Comparison of ENCODE assay signal across 12 mouse cellular contexts in the genomic region with DNA sequence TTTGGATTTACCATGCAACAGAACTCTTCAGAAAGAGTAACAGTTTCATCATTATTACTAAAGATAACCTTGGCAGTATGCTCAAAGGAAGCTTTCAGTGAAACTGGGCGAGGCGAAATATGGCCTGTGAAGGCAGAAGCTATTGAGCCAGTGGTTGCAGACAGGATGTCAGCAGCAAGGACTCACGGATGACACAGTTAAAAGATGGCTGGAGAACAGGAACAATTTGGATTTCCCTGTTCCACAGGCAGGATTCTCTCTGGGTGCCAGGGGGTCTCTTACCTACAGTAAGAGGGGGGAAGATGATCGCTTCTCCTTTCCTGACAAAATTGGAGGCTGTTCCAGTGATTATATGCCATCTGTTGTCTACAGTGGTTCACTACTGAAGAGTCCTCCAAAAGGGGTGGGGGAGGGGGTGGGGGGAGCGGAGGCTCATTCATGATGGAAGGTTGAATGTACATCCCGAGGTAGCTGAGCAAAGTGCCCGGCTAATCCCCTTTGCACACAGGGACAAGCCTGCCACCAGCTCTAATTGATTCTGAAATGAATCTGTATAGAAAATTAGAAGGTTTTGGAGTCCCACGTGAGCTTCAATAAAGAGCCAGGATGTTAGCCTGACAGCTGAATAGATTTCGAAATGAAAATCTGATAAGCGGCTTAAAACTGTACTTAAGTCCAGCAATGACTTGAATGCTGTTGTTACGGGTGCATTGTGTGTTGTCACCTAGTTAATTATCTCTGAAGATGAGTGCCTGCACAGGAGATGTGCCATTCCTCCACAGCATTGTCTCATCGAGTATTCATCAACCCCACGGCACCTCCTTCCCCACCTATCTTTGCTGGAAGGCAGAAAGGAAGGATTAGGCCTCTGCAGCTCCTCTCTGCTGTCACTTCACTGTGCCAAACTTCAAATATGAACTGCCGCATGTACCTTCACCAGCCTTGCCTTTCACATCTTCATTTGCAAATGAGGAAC.
DNase-seq lines count a peak whose midpoint lies in the region; ATAC-seq and TF ChIP-seq lines count a peak whose summit lies in the region.
"Had no signal": no experiment of that assay in that cellular context is flagged by ENCODE, and none has a peak within 500 bp of the region (broad histone marks: within the 10 kb centered on the region; RNA-seq: fewer than 3 reads in every experiment).

No protein-coding gene starts in this region.

- H3K9ac ChIP-seq in forebrain, postnatal 0 days, result no peak overlapping the region
- no peak overlapping the region for H3K9ac ChIP-seq in midbrain, embryonic 16.5 days (ENCODE audit: low read depth, low read length)
- no peak overlapping the region for H3K9ac ChIP-seq in heart, adult 2 months (ENCODE audit: low read depth, low read length)
- H3K9ac ChIP-seq: embryonic facial prominence, embryonic 13.5 days; heart, embryonic 15.5 days; lung, embryonic 14.5 days had no signal

- 14% methylated on average over 14 of the region's 14 CpGs for WGBS in forebrain, postnatal 0 days
- WGBS in midbrain, embryonic 16.5 days, result 9% methylated on average over 14 of the region's 14 CpGs
- WGBS in heart, adult 2 months, result 67% methylated on average over 14 of the region's 14 CpGs

- H3K27me3 ChIP-seq in forebrain, postnatal 0 days (ENCODE audit: insufficient read depth, low read length), result no peaks in the 10 kb centered on the region
- peaks cover 6% of the 10 kb centered on the region; the same call in 1 of the 2 replicates for H3K27me3 ChIP-seq in midbrain, embryonic 16.5 days (ENCODE audit: control insufficient read depth, insufficient read depth, low read depth, low read length)
- no peaks in the 10 kb centered on the region for H3K27me3 ChIP-seq in heart, adult 2 months (ENCODE audit: control insufficient read depth, insufficient read depth, low read length)
- H3K27me3 ChIP-seq: embryonic facial prominence, embryonic 13.5 days; heart, embryonic 15.5 days had no signal

- no peak for TF ChIP-seq EP300 in heart, adult 2 months (IDR thresholded peaks at IDR 0.05; ENCODE audit: insufficient read depth, low read depth, low read length)

- TF ChIP-seq CTCF in forebrain, postnatal 0 days (IDR thresholded peaks at IDR 0.05; ENCODE audit: low read depth), result no peak
- TF ChIP-seq CTCF in heart, adult 2 months (IDR thresholded peaks at IDR 0.05), result no peak

- peak; percentile 7 to 17 for DNase-seq in layer of hippocampus, postnatal 10 days (ENCODE audit: low spot score in 2 of 2)
- no peak for DNase-seq in layer of hippocampus, postnatal 25 days (ENCODE audit: extremely low spot score in 1 of 2, low spot score in 1 of 2)
- peak; percentile 33 for DNase-seq in embryo, embryonic 10.5 days (ENCODE audit: low spot score)
- DNase-seq in forebrain, postnatal 0 days, result peak; percentile 51
- no peak for DNase-seq in heart, adult 2 months
- no peak for DNase-seq in adrenal gland, adult 2 months
- no peak for DNase-seq in lung, postnatal 10 days
- DNase-seq: kidney, adult 2 months had no signal

- peak; percentile 72 for ATAC-seq in forebrain, postnatal 0 days
- peak; percentile 92 for ATAC-seq in midbrain, embryonic 16.5 days

- intact Hi-C loops in heart, adult 2 months (cut with DNase I), result no loop called here

- H3K4me1 ChIP-seq in forebrain, postnatal 0 days (ENCODE audit: insufficient read depth), result no peaks in the 10 kb centered on the region
- H3K4me1 ChIP-seq in midbrain, embryonic 16.5 days (ENCODE audit: control insufficient read depth, insufficient read depth, low read length), result peaks cover 4% of the 10 kb centered on the region
- H3K4me1 ChIP-seq in heart, adult 2 months (ENCODE audit: control insufficient read depth, insufficient read depth, low read length), result no peaks in the 10 kb centered on the region
- H3K4me1 ChIP-seq: embryonic facial prominence, embryonic 13.5 days; heart, embryonic 15.5 days had no signal

- H3K4me3 ChIP-seq in forebrain, postnatal 0 days (ENCODE audit: low read depth, low read length), result no peak overlapping the region
- H3K4me3 ChIP-seq in midbrain, embryonic 16.5 days (ENCODE audit: low read depth, low read length), result no peak overlapping the region; the same call in 1 of the 2 replicates
- H3K4me3 ChIP-seq in heart, adult 2 months, result no peak overlapping the region
- H3K4me3 ChIP-seq: embryonic facial prominence, embryonic 13.5 days; heart, embryonic 15.5 days had no signal

- H3K36me3 ChIP-seq in forebrain, postnatal 0 days (ENCODE audit: insufficient read depth), result no peaks in the 10 kb centered on the region
- H3K36me3 ChIP-seq in midbrain, embryonic 16.5 days (ENCODE audit: control insufficient read depth, insufficient read depth, low read length), result no peaks in the 10 kb centered on the region
- no peaks in the 10 kb centered on the region for H3K36me3 ChIP-seq in heart, adult 2 months (ENCODE audit: control insufficient read depth, insufficient read depth, low read length)
- H3K36me3 ChIP-seq: embryonic facial prominence, embryonic 13.5 days; heart, embryonic 15.5 days had no signal

- H3K4me2 ChIP-seq in forebrain, postnatal 0 days (ENCODE audit: low read depth), result peak overlapping the region; percentile 16; the same call in 1 of the 2 replicates
- peak overlapping the region; percentile 36 for H3K4me2 ChIP-seq in midbrain, embryonic 16.5 days (ENCODE audit: low read length)
- H3K4me2 ChIP-seq: embryonic facial prominence, embryonic 13.5 days; heart, embryonic 15.5 days; lung, embryonic 14.5 days had no signal

- no peak for TF ChIP-seq POLR2A in heart, adult 2 months (IDR thresholded peaks at IDR 0.05; ENCODE audit: insufficient read depth, low read depth, low read length)

- peak overlapping the region; percentile 60 for H3K27ac ChIP-seq in forebrain, postnatal 0 days (ENCODE audit: low read depth, low read length)
- H3K27ac ChIP-seq in midbrain, embryonic 16.5 days (ENCODE audit: low read length), result peak overlapping the region; percentile 77
- no peak overlapping the region for H3K27ac ChIP-seq in heart, adult 2 months
- H3K27ac ChIP-seq: embryonic facial prominence, embryonic 13.5 days; heart, embryonic 15.5 days had no signal

- no peaks in the 10 kb centered on the region for H3K79me2 ChIP-seq in heart, adult 2 months (replicated peaks; ENCODE audit: control insufficient read depth, insufficient read depth, low read length)

- no peaks in the 10 kb centered on the region for H3K9me3 ChIP-seq in forebrain, postnatal 0 days (ENCODE audit: low read length)
- no peaks in the 10 kb centered on the region for H3K9me3 ChIP-seq in midbrain, embryonic 16.5 days (replicated peaks; ENCODE audit: control insufficient read depth, low read length, poor library complexity, severe bottlenecking)
- H3K9me3 ChIP-seq: embryonic facial prominence, embryonic 13.5 days; heart, embryonic 15.5 days had no signal

Comparison
In these comparisons a context has a peak if more than half of its experiments do, and no peak if none do; other contexts are left out.
1. DNase-seq: peak in layer of hippocampus, postnatal 10 days (2 of 2), embryo, embryonic 10.5 days (single experiment) and forebrain, postnatal 0 days (single experiment); none in layer of hippocampus, postnatal 25 days (0 of 2), heart, adult 2 months (0 of 2), adrenal gland, adult 2 months (single experiment) and lung, postnatal 10 days (single experiment).